Mouse (Mus musculus) megakaryocyte, embryonic 14.5 days (primary cell): Measurements from ENCODE around the gene Gpha2.

Experiments
- FLI1 ChIP-seq: IDR thresholded peaks from 2 replicates; pipeline ENCODE4 v1.6.1; 2012; ENCODE audit warnings: low read length, inconsistent platforms, mixed read lengths
- GATA1 ChIP-seq: IDR thresholded peaks from 3 replicates; pipeline ENCODE4 v1.6.1; 2012; ENCODE audit warnings: mixed read lengths, low read length, inconsistent platforms, borderline replicate concordance

DNA sequence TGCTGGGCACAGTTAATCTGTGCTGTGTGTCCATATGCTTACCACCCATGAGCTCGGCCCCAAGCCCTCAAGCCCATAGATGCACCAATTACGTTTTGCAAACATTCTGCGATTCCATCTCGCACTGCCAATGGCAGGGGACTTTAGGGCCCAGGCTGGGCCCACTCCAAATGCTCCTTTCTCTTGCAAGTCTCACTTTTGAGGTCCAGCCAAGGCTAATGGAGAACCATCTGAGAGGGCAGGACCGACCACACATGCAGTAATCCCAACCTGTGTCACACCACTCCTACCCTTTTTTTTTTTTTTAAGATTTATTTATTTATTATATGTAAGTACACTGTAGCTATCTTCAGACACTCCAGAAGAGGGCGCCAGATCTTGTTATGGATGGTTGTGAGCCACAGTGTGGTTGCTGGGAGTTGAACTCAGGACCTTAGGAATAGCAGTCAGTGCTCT, 39.6 kb downstream of the Gpha2 start:
- TF ChIP-seq GATA1 (no peak), FLI1 (no peak)
